Mouse (Mus musculus) adrenal gland, postnatal 25 days (tissue): Measurements from ENCODE around the gene Hint2. TPM values are rescaled to one million over a fixed set of nuclear protein-coding genes. Genes with fewer than 3 reads are reported as not detected.
A peak's percentile ranks its signal among the peaks of the same experiment; 100 is the strongest.

Experiments
- DNase-seq: peaks from one replicate; pipeline ENCODE4 v3.0.0; 2021; ENCODE audit warnings: mixed read lengths
- long read RNA-seq: library from polyadenylated mRNA; stranded (forward); transcript quantifications from one replicate; pipeline ENCODE4 v2.0.0, GENCODE M21; 2021
- total RNA-seq: library from RNA; stranded (reverse); gene quantifications from 2 replicates; pipeline ENCODE4 v1.2.3, GENCODE M21; 2021

The Hint2 gene
- total RNA-seq = 63.7 and 75.0 TPM in 2 replicates
- long read RNA-seq, transcript Hint2-201 (5 exons, 610 nt) = major isoform, 94 of 109 reads
- long read RNA-seq, partial matches to known transcripts = 4 of 109 reads
- long read RNA-seq, other reads (novel, unspliced or antisense) = 11 of 109 reads

- peak; percentile 92 for DNase-seq
Observed at GRCm38 (mm10) chr4:43656339-43657109, at the start of gene Hint2. TSS of gene Hint2 (minus strand) at chr4:43656466.

GRCm38 (mm10) chr4:43705991-43706390 is 49.7 kb upstream of the Hint2 start:
- no peak for DNase-seq

GRCm38 (mm10) chr4:43703851-43704250 is 47.6 kb upstream of the Hint2 start:
- DNase-seq = peak; percentile 34

DNA sequence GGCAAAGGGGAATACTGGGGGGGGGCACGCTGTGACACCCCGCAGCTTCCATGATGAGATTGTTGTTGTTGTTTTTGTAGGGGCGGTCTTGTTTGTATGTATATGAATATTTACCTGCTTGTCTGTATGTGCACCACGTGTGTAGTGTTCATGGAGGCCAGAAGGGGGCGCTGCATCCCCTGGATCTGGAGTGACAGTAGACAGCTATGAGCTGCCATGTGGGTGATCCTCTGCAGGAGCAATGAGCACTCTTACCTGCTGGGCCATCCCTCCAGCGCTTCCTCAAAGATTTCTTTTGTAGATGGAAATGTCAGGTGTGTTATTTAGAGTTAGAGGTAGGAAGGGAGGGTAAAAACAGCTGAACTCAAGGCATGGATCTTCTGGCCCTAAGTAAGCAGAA is 47.2 kb upstream of the Hint2 start:
- DNase-seq = no peak

GRCm38 (mm10) chr4:43700707-43701106 is 44.4 kb upstream of the Hint2 start, which contains the start of gene Olfr70:
TSS of gene Olfr70 (minus strand) at chr4:43700807.
- no peak for DNase-seq

DNA sequence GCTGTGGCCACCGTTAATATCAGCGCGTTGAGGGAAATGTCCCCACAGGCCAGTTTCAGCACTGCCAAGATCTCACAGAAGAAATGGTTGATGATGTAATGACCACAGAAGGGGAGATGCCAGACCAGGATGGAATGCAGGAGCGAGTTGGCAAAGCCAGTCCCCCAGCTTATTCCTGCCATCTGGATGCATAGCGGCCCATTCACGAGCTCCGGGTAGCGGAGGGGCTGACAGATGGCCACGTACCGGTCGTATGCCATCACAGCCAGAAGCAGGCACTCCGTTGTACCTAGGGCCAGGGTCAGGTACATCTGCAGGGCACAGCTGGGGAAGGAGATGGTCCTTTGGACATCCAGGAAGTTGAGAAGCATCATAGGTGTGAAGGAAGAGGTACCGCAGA is 40.3 kb upstream of the Hint2 start:
- DNase-seq = no peak

DNA sequence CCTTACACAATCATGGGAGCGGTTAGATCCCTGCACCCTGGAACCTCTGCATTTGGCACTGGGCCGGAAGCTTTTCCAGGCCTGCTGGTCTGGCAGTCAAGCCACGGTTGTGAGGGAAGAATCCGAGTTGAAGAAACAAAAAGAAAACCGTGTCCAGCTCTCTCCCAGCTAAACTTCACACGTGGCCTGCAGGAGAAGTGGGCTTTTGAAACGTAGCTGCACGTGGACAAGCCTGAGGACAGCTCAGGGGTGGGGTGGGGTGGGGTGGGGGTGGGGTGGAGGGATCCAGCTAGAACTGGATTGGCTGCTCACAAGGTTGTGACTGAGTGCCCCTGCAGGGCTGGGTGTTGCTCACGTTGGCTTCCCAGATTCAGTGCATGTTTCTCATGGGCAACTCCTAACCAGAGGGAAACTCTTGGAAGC is 39.0 kb upstream of the Hint2 start:
- peak; percentile 42 for DNase-seq

- DNase-seq = no peak
Observed at GRCm38 (mm10) chr4:43694439-43695248, 38.4 kb upstream of the Hint2 start.

GRCm38 (mm10) chr4:43693806-43694241 is 37.6 kb upstream of the Hint2 start:
- peak; percentile 60 for DNase-seq

DNA sequence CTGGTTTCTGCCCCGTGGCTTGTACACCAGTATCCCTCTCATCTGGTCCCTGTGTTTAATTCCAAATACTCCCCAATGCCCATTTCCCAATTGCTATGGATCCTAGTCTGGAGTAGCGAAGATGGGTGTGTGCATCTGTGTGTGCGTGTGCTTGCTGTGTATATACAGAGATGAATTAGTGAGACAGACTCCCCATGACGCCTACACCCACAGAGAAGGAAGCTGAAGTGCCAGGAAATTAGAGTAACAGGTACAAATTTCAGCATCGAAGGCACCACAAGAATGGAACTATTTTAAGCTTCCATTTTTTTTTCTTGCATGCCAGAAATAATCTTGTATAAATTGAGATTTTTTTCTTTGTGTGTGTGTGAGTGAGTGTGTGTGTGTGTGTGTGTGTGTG is 34.8 kb upstream of the Hint2 start:
- no peak for DNase-seq

GRCm38 (mm10) chr4:43690021-43690420 is 33.8 kb upstream of the Hint2 start:
- no peak for DNase-seq

GRCm38 (mm10) chr4:43679416-43680043 is 23.3 kb upstream of the Hint2 start:
- peak; percentile 37 for DNase-seq

- no peak for DNase-seq
Observed at GRCm38 (mm10) chr4:43678541-43678940, 22.3 kb upstream of the Hint2 start.

DNA sequence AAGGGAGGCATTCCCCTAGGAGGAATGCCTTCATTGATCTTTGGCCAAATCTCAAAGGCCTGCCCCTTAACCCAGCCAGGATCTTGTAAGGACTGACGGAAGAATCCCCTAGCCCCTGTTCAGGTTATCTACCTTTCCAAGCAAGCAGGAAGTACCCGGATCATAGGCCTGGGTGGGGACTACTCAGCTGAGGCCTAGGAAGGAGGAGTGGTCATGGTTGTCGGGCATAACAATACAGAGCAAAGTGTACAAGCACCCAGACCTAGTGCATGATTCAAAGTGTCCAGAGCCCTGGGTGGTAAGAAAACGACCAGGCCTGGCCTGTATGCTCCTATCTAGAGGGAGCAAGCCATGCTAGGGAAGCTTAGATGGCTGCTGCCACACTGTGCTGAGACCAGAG is 19.3 kb upstream of the Hint2 start:
- DNase-seq = no peak

- DNase-seq = no peak
Observed at GRCm38 (mm10) chr4:43674974-43675373, 18.7 kb upstream of the Hint2 start.

- DNase-seq = no peak
Observed at GRCm38 (mm10) chr4:43673703-43674102, 17.4 kb upstream of the Hint2 start.

- peak; percentile 93 for DNase-seq
Observed at GRCm38 (mm10) chr4:43672070-43672469, 15.8 kb upstream of the Hint2 start.

- DNase-seq = peak; percentile 83
Observed at GRCm38 (mm10) chr4:43669428-43669794, 13.1 kb upstream of the Hint2 start.

DNA sequence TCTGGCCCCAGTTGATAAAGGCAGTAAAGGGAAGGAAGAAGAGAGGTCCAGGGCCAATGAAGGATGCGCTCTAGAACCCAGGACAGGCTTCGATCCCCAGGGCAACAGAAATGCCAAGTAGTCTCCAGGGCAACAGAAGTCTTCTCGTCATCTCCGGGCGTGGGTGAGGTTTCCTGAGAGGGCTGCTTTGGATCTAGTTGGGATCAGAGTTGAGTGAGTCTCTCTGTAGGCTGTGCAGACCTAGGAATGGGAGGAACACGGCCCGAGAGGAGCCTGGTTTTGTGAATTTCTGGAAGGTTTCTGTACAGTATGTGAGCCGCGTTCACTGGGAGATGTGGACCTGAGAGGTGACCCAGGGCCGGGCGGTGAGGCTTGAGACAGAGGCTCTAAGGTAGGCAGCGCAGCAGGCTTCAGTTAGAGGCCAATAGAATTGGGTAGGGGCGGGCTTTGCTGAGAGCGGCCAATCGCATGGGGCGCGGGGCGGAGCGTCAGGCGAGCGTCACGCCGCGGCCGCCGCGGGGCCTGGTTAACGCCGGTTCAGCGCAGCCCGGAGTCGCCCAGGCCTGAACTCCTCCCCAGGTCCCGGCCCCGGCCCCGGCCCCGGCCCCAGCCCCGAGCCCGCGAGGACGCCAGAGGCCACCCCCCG is 12.6 kb upstream of the Hint2 start, which contains the start of the genes Tmem8b and Fam221b:
Gene Tmem8b, plus strand, starts transcription at position 190 of the 646 bp plus-strand sequence.
Gene Fam221b, minus strand, starts transcription at position 364 of the 646 bp plus-strand sequence.
- DNase-seq = peak; percentile 91

- DNase-seq = no peak
Observed at GRCm38 (mm10) chr4:43666412-43666811, 10.1 kb upstream of the Hint2 start.

GRCm38 (mm10) chr4:43657146-43657545 is 880 bp upstream of the Hint2 start:
- DNase-seq = no peak
